In genomic region chr4:128976577-128976976, GRCm38 (mm10) we compare ENCODE assay signal across 30 mouse cellular contexts. TPM values are rescaled to one million over a fixed set of nuclear protein-coding genes. Genes with fewer than 3 reads are reported as not detected.
DNase-seq lines count a peak whose midpoint lies in the region; ATAC-seq and TF ChIP-seq lines count a peak whose summit lies in the region.
"Had no signal": no experiment of that assay in that cellular context is flagged by ENCODE, and none has a peak within 500 bp of the region (broad histone marks: within the 10 kb centered on the region; RNA-seq: fewer than 3 reads in every experiment).

No protein-coding gene starts in this region.

- H3K4me3 ChIP-seq in liver, adult 2 months (ENCODE audit: insufficient read depth, low read depth, low read length): no peak overlapping the region
- no peak overlapping the region for H3K4me3 ChIP-seq in liver, embryonic 11.5 days (ENCODE audit: low read depth, low read length)
- H3K4me3 ChIP-seq in myocyte: no peak overlapping the region
- H3K4me3 ChIP-seq: embryonic facial prominence, embryonic 10.5 days; embryonic facial prominence, embryonic 13.5 days; erythroblast, embryonic 14.5 days; forebrain, embryonic 12.5 days; forebrain, embryonic 15.5 days; heart, adult 2 months; heart, embryonic 10.5 days; heart, embryonic 13.5 days had no signal

- DNase-seq in liver, adult 2 months (ENCODE audit: extremely low read depth, low read depth, low spot score): peak; percentile 97
- no peak for DNase-seq in liver, embryonic 11.5 days (ENCODE audit: low spot score)
- DNase-seq in 416B (ENCODE audit: low read depth) (peak; percentile 46), NIH3T3 (ENCODE audit: low read depth) (peak; percentile 50)
- DNase-seq in left cerebral cortex, adult 8-10 months (ENCODE audit: low spot score in 2 of 2): no peak
- no peak for DNase-seq in thymus, postnatal 14 days
- DNase-seq: adrenal gland, adult 8-10 months; adrenal gland, postnatal 25 days; B cell, adult 2 months; cerebellum, adult 11-12 months; cerebellum, adult 8-10 months; cerebellum, postnatal 10 days; cerebellum, postnatal 36 days; embryo, embryonic 11 days; gastrocnemius, postnatal 25 days; heart, adult 2 months; heart, postnatal 14 days; heart, postnatal 4 days had no signal

- H3K27ac ChIP-seq in liver, adult 2 months (replicated peaks; ENCODE audit: insufficient read depth, low read depth, low read length): peak overlapping the region; percentile 98
- no peak overlapping the region for H3K27ac ChIP-seq in liver, embryonic 11.5 days (ENCODE audit: low read depth, low read length)
- H3K27ac ChIP-seq: embryonic facial prominence, embryonic 10.5 days; embryonic facial prominence, embryonic 13.5 days; forebrain, embryonic 12.5 days; forebrain, embryonic 15.5 days; heart, adult 2 months; heart, embryonic 10.5 days; heart, embryonic 13.5 days; hindbrain, embryonic 14.5 days; hindbrain, postnatal 0 days had no signal

- no peaks in the 10 kb centered on the region for H3K27me3 ChIP-seq in liver, adult 2 months (ENCODE audit: control insufficient read depth, insufficient read depth, low read length)
- H3K27me3 ChIP-seq in liver, embryonic 11.5 days (replicated peaks; ENCODE audit: control insufficient read depth, insufficient read depth, low read length): no peaks in the 10 kb centered on the region
- H3K27me3 ChIP-seq in myocyte (ENCODE audit: control insufficient read depth, insufficient read depth, insufficient read length): no peaks in the 10 kb centered on the region
- H3K27me3 ChIP-seq: embryonic facial prominence, embryonic 13.5 days; forebrain, embryonic 12.5 days; forebrain, embryonic 15.5 days; heart, embryonic 13.5 days; Patski had no signal

- H3K4me1 ChIP-seq in liver, adult 2 months (ENCODE audit: control insufficient read depth, insufficient read depth, low read length): peaks cover 25% of the 10 kb centered on the region
- no peaks in the 10 kb centered on the region; the same call in none of the 2 replicates for H3K4me1 ChIP-seq in liver, embryonic 11.5 days (replicated peaks; ENCODE audit: control insufficient read depth, insufficient read depth, low read length)
- H3K4me1 ChIP-seq: embryonic facial prominence, embryonic 13.5 days; forebrain, embryonic 12.5 days; forebrain, embryonic 15.5 days; heart, embryonic 10.5 days; heart, embryonic 13.5 days had no signal

- no peak for ATAC-seq in liver, embryonic 11.5 days (replicated peaks; ENCODE audit: low FRiP score)
- ATAC-seq: CD4-positive, CD25-positive, alpha-beta regulatory T cell, adult 4 months; forebrain, embryonic 15.5 days; hindbrain, postnatal 0 days; Patski had no signal

- no peaks in the 10 kb centered on the region for H3K36me3 ChIP-seq in liver, adult 2 months (ENCODE audit: control insufficient read depth, insufficient read depth, low read length)
- H3K36me3 ChIP-seq in liver, embryonic 11.5 days (ENCODE audit: control insufficient read depth, insufficient read depth, low read length): no peaks in the 10 kb centered on the region
- no peaks in the 10 kb centered on the region for H3K36me3 ChIP-seq in myocyte (ENCODE audit: control insufficient read depth, insufficient read depth)
- H3K36me3 ChIP-seq: embryonic facial prominence, embryonic 10.5 days; embryonic facial prominence, embryonic 13.5 days; forebrain, embryonic 12.5 days; forebrain, embryonic 15.5 days; heart, embryonic 10.5 days; heart, embryonic 13.5 days had no signal

- no peak for TF ChIP-seq CTCF in liver, adult 2 months (IDR thresholded peaks at IDR 0.05; ENCODE audit: low read depth, low read length)

- 21% methylated on average over 4 of the region's 4 CpGs for WGBS in liver, adult 2 months
- WGBS in liver, embryonic 11.5 days: 84% methylated on average over 4 of the region's 4 CpGs

- H3K79me2 ChIP-seq in liver, adult 2 months (ENCODE audit: control insufficient read depth, insufficient read depth, low read length): no peaks in the 10 kb centered on the region
- H3K79me2 ChIP-seq in myocyte (ENCODE audit: control insufficient read depth, insufficient read depth): no peaks in the 10 kb centered on the region

- no peak for TF ChIP-seq POLR2A in liver, adult 2 months (IDR thresholded peaks at IDR 0.05; ENCODE audit: extremely low read depth, insufficient read depth, low read length)
- TF ChIP-seq POLR2A in myocyte (IDR thresholded peaks at IDR 0.05; ENCODE audit: insufficient read length, low read depth): no peak

- no peaks in the 10 kb centered on the region for H3K9me3 ChIP-seq in liver, embryonic 11.5 days (ENCODE audit: control insufficient read depth, low read length)
- H3K9me3 ChIP-seq: embryonic facial prominence, embryonic 10.5 days; embryonic facial prominence, embryonic 13.5 days; forebrain, embryonic 12.5 days; forebrain, embryonic 15.5 days; heart, embryonic 10.5 days; heart, embryonic 13.5 days had no signal

- no peak overlapping the region for H3K9ac ChIP-seq in liver, adult 2 months (ENCODE audit: low read depth, low read length)
- H3K9ac ChIP-seq in liver, embryonic 11.5 days (ENCODE audit: low read depth, low read length): no peak overlapping the region
- H3K9ac ChIP-seq: embryonic facial prominence, embryonic 13.5 days; forebrain, embryonic 12.5 days; forebrain, embryonic 15.5 days; heart, embryonic 13.5 days; hindbrain, embryonic 14.5 days had no signal

- H3K4me2 ChIP-seq in liver, embryonic 11.5 days: no peak overlapping the region
- H3K4me2 ChIP-seq in myocyte (ENCODE audit: low read depth): no peak overlapping the region
- H3K4me2 ChIP-seq: embryonic facial prominence, embryonic 13.5 days; forebrain, embryonic 12.5 days; forebrain, embryonic 15.5 days; heart, embryonic 13.5 days; hindbrain, embryonic 14.5 days had no signal

- H3ac ChIP-seq in myocyte (ENCODE audit: control insufficient read depth, insufficient read length): no peak overlapping the region

TF ChIP-seq in myocyte, 11 proteins besides CTCF, POLR2A, EP300 and RAD21:
- TF ChIP-seq E2F4 (IDR thresholded peaks at IDR 0.05; ENCODE audit: insufficient read depth) (no peak), TCF3 (IDR thresholded peaks at IDR 0.05; ENCODE audit: insufficient read length, low read depth) (no peak), CEBPB (IDR thresholded peaks at IDR 0.05; ENCODE audit: insufficient read depth, poor library complexity, severe bottlenecking) (peak; percentile 75), MYOD1 (IDR thresholded peaks at IDR 0.05; ENCODE audit: control insufficient read depth in 1 of 3, insufficient read length in 2 of 3, low read depth in 2 of 3) (peak in 1 of 3 experiments; percentile 28), TCF12 (IDR thresholded peaks at IDR 0.05; ENCODE audit: insufficient read depth, poor library complexity, severe bottlenecking) (no peak), MYOG (IDR thresholded peaks at IDR 0.05; ENCODE audit: control insufficient read depth in 1 of 3, insufficient read depth in 1 of 3, insufficient read length in 2 of 3, low read depth in 2 of 3) (peak in 1 of 3 experiments; percentile 42)

RNA-seq across cellular contexts. Expression of gene Azin2, which starts 14.3 kb away (rescaled TPM):
- total RNA-seq in liver, adult 2 months (2014; rRNA removed): 5.4 and 5.7 TPM in 2 replicates
- polyA plus RNA-seq in liver, adult 2 months (2012; rRNA removed): 0.81 and 1.7 TPM in 2 replicates
- 4.6 and 5.8 TPM in 2 replicates for polyA plus RNA-seq in liver, embryonic 11.5 days (2014; fragmentation: Nextera tagmentation; extraction: Ambion mirVana)
- 17.4 TPM for polyA plus RNA-seq in myocyte (2012; fragmentation: generic; extraction: Trizol)
- total RNA-seq in left cerebral cortex, adult 8-10 months (2022): 10 to 100 TPM; 48.2 to 54.6 (median 49.8) TPM
- polyA plus RNA-seq: erythroblast, embryonic 14.5 days had no signal

RNA-seq across cellular contexts. Expression of gene Ak2, which starts 15.2 kb away (rescaled TPM):
- total RNA-seq in liver, adult 2 months (2014; rRNA removed): 194 and 232 TPM in 2 replicates
- polyA plus RNA-seq in liver, adult 2 months (2012; rRNA removed): 140 and 156 TPM in 2 replicates
- 235 and 256 TPM in 2 replicates for polyA plus RNA-seq in liver, embryonic 11.5 days (2014; fragmentation: Nextera tagmentation; extraction: Ambion mirVana)
- polyA plus RNA-seq in myocyte (2012; fragmentation: generic; extraction: Trizol): 83.0 TPM
- 10 to 100 TPM; 23.4 to 28.1 (median 25.2) TPM for total RNA-seq in left cerebral cortex, adult 8-10 months (2022)

Comparison
In these comparisons a context has a peak if more than half of its experiments do, and no peak if none do; other contexts are left out.
1. DNase-seq: peak in liver, adult 2 months (single experiment), 416B (single experiment) and NIH3T3 (single experiment); none in liver, embryonic 11.5 days (single experiment), left cerebral cortex, adult 8-10 months (0 of 2) and thymus, postnatal 14 days (single experiment).